Mouse (Mus musculus) E14TG2a.4 (cell line): Measurements from ENCODE around the gene Sema3e.

Experiments used
- CTCF ChIP-seq: conservative IDR thresholded peaks from 2 replicates; pipeline ENCODE4 v1.5.1; 2014; ENCODE audit warnings: low read length
- NANOG ChIP-seq: IDR thresholded peaks from 2 replicates; pipeline ENCODE4 v1.6.1; 2014; ENCODE audit warnings: borderline replicate concordance, low read length, mixed read lengths

DNA sequence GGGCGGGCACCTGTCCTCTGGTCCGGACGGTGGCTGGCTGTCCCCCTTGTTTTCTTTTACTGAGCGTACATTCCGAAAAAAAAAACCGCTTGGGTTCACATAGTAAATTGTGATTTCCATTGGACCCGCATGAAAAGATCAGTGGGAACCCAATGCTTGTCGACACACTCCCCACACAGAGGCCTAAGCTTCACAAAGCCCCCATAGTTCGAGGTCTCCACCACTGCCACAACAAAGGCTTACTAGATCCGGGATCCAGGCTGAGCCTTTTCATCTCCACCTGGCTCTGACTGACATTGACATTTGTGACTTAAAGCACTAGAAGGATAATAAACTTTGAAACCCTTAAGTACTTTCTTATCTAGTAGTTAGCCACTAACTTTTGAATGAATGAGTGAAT, 155.5 kb downstream of the Sema3e start:
- TF ChIP-seq CTCF (no peak), NANOG (no peak)
